Mouse (Mus musculus): ENCODE results near the gene Baiap2l1.
A peak's percentile ranks its signal among the peaks of the same experiment; 100 is the strongest.
"Not testable (repeated sequence)": the region's sequence is repeated elsewhere in the genome, so short reads cannot be mapped to it uniquely, and the experiment has no call there.

Baiap2l1 gene

DNA sequence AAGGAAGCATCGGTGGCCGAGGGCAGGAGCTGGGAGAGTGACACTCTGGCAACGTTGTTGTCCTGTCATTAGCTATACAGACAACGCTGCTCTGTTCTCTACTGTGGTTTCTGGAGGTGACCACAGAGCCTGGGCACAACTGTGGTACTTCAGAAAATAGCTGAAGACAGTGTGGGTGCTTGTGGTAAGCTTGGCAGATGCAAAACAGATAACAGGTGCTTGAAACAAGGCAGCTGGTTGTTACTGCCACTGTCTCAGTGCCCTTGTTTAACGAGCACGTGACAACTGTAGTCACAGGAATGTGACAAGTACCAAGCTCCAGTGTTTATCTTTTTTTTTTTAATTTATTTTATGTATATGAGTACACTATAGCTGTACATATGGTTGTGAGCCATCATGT, 13.3 kb downstream of the Baiap2l1 start:
- DNase-seq = no peak

DNA sequence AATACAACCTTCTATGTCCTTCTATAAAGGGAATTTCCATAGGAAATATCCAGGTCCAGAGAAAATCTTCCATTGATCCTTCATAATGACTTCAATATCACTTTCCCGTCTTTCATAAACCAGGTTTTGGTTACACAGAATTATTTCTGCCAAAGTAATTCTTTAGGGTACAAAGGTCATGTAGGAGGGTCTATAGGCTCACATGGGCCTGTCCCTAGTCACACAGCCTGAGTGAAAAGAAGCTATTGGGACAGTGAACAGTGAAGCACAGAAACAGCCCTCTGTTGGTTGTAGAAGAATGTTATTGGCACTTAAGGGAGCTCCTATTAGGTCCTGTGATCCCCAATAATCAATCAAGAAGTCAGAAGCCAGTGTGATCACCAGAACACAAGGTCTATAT, 16.8 kb downstream of the Baiap2l1 start:
- DNase-seq = no peak

DNA sequence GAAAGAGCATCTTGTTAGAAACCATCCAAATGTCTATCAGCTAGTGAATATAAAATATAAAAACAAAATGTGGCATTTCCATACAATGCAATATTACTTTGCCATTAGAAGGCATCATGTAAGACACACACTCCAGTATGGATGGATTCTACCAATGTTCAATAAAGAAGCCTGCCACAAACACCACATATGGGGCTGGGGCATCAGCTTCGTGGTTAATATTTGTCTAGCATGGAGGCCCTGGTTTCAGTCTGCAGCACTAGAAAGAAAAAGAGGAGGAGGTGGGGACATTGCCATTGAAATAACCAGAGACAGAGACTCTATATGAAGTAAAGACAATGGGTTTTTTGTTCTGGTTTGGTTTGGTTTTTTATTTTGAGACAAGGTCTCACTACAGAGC, 19.1 kb downstream of the Baiap2l1 start:
- DNase-seq = no peak

GRCm38 (mm10) chr5:144335357-144335756, 22.6 kb downstream of the Baiap2l1 start:
- not testable (repeated sequence) for DNase-seq

DNA sequence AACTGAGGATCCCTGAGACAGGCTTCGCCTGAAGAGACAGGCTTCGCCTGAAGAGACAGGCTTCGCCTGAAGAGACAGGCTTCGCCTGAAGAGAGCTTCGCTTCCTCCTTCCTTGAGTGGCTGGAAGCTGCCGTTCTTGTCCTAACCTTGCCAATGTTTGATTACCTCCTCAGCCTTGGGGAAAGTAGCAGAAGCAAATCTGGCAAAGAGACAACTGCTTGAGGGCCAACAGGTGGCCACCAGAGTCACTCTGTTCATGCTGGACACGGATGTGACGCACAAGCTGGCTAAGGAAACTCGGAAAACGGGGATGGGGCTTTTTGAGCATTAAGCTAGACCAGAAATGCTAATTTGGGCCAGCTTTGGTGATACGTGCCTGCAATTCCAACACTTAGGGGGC, 23.9 kb downstream of the Baiap2l1 start:
- no peak for DNase-seq

DNA sequence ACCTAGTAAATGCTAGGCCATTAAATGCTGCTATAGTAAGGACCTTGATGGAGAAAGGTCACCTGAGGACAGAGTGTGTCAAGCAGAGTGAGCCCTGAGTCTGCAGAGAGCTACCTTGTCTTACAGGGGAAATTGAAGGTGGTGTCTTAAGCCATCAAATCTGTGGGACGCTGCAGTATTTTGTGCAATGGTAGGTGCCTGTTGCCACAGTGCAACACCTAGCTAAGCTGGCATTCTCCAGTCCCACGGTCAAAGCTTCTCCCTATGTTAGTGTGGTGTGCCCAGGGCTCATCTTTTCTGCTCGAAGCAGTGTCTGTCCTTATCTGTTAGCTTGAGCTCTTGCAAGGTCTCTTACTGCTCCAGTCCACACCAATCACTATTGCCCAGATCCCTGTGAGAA, 35.2 kb downstream of the Baiap2l1 start:
- DNase-seq = no peak

DNA sequence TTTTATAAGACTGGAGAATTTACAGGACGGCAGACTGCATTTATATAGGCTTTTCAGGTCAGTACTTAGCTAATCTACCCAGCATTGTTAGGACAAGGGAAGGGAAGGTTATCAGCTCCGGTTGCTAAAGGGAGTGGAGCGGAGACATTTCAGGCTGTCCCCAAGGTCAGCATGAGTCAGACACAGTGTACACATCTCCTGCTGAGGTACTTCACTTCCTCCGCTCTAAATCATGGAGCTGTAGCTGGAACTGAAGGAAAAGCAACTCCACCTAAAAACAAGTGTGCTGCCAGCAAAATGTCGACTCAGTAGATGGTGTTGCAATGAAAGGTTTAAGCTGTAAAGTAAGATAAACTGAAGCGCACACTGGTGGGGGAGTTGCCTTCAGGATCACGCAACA, 36.2 kb downstream of the Baiap2l1 start:
- DNase-seq = no peak

GRCm38 (mm10) chr5:144318286-144318685, 39.6 kb downstream of the Baiap2l1 start:
- DNase-seq = no peak

DNA sequence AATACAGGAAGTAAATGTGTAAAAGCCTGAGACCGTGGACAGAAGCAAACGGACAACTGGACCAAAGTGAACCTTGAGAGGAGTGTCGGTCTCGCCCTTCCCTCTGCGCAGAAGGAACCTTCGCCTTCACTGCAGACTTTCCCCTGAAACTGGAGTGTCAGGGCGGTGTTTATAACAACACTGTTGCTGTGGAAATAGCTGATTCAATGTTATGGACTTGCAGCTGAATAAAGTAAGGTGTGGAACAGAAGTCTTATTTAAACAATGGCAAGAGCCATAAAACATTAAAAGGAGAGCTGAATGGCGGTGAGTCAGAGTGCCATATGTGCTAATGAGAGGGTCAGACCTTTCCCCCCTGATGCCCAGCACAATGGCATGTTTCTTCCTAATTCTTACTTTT, 40.5 kb downstream of the Baiap2l1 start:
- no peak for DNase-seq

DNA sequence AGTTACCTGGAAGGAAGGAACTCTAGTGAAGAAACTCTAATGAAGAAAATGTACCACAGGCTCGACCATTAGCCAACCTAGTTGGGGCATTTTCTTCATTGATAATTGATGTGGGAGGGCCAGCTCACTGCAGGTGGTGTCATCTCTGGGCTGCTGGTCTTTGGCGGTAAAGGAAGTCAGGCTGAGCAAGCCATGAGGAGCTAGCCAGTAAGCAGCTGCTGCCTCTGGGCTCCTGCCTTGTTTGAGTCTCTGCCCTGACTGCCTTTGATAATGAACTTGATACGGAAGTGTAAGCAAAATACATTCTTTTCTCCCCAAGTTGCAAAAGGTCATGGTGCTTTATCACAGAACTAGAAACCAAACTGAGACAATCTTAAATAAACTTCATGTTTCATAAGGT, 41.5 kb downstream of the Baiap2l1 start:
- DNase-seq = no peak

- DNase-seq = no peak
Measured at GRCm38 (mm10) chr5:144314731-144315494, 43.0 kb downstream of the Baiap2l1 start.

GRCm38 (mm10) chr5:144313335-144313734, 44.6 kb downstream of the Baiap2l1 start:
- DNase-seq = peak; percentile 15

GRCm38 (mm10) chr5:144312183-144312582, 45.7 kb downstream of the Baiap2l1 start:
- DNase-seq = no peak

DNA sequence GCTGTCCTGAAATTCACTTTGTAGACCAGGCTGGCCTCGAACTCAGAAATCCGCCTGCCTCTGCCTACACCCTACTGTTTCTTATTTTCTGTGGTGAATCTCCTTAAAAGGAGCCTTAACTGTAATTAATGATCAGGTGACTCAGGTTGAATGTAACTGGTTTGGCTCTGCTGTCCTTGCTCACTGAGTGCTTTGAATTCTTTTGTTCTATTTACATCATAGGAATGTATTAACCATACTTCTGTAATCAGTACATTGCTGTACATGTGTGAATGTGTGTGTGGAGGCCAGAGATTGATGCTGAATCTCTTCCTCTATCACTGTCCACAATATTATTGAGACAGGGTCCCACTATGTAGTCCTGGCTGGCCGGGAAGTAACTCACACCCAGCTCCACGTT, 49.0 kb downstream of the Baiap2l1 start:
- DNase-seq = no peak

DNA sequence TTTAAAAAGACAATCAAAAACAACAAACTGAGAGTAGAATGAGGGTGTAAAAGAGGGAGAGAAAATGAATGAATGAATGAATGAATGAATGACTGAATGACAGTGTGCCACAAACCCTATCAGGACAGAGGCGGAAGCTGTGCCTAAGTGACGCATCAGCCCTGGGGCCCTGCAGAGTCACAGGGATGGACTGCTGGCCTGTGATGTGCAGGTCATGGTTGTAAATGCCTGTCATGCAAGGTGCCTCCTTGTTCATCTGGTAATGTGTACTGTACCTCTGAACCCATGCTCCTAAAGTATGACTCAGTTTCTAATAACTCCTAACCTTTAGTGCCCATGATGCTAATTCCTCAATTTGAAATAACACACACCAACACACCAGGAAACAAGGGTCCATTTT, 54.8 kb downstream of the Baiap2l1 start:
- no peak for DNase-seq

GRCm38 (mm10) chr5:144296090-144296604, 61.8 kb downstream of the Baiap2l1 start:
- no peak for DNase-seq

DNA sequence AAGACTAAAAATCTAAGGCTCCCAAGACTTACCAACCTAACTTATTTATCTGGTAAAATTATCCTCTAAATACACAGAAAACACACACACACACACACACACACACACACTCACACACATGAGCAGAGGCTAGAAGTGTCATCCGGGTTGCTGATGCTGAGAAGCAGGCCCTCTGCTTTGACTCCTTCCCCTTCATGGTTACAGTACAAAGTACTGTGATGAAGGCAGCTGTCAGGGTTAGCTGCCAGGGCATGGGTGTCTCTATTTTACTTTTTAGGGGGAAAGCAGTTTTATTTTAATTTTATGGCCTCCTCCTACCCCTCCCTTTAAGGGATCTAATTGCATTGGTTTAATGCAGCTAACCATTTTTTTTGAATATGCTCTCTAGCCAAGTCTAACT, 62.6 kb downstream of the Baiap2l1 start:
- no peak for DNase-seq

- no peak for DNase-seq
Measured at GRCm38 (mm10) chr5:144294908-144295307, 63.0 kb downstream of the Baiap2l1 start.

DNA sequence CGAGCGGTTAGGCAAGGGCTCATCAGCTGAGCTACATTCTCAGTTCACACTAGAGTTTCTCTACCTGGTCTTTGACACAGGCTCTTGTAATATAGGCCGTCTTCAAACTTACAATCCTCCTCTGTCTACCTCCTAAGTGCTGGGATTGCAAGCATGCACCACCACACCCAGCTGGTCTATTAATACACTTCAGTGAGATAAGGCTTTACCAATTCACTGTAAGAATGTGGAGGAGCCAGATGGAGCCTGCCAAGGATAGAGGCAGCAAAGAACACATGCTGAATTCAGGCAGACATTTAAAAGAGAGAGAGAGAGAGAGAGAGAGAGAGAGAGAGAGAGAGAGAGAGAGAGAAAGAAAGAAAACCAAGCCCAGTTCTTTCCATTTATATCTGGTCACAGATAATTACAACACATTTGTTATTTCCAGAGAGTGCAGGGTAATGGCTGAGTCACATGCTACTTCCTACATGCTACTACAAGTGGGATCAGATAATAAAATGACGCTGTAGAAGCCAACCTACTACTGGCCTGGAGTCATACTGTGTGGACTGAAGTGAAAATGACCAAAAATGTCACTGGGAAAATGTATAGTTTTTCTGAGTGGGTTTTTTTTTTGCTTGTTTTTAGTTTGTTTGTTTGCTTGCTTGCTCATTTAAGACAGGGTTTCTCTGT, 68.0 kb downstream of the Baiap2l1 start:
- no peak for DNase-seq

- no peak for DNase-seq
Measured at GRCm38 (mm10) chr5:144288391-144288790, 69.5 kb downstream of the Baiap2l1 start.

DNA sequence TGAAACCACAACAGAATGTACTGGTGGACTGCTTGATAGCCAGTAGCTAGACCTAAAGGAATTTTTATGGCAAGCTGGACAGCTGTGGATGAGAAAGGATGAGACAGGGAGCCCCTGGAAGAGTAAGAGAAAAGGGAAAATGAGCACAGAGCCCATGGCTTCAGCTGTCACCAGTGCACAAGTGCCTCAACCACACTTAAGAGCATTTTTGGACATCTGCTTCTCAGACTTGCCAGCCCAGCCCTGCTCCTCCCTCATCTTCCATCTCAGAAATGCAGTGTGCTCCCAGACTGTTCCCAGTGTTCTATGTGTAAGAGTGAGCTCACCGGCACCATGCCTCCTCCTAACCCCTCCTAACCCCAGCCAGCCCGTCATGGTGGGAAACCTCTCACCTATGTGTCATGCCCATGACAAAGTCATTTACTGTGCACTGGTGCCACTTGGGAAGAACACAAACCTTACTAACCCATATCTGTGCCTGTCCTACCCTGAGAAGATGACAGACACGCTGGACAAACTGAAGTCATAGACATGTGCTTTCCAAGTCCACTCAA, 70.6 kb downstream of the Baiap2l1 start:
- no peak for DNase-seq

DNA sequence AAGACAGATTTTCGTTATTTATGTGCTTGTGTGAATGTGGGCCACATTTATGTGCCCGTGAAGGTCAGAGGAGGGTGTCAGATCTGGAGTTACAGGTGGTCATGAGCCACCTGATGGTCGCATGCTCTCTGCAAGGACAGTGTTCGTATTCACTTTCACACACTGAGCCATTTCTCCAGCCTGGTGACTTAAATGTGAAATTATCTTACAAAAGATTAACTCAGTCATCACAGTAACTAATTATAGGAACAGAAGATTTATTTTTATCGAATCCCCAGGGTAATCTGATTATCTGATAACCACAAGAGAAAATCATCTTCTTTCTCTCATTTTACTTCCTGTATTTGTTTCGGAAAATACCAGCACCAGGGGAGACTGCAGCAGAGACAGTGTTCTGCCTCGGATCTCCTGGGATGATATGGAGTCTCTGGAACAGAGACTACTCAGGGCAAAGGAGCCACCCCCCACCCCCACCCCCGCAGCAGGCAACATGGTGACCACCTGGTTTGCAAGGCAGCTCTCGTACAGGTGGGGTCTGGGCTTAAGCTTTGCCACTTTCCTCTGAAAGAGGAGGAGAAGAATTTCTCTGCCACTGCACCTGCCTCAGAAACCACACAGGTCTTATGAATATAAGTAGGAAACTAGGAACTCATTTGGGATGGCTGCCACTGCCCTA, 71.2 kb downstream of the Baiap2l1 start:
- DNase-seq = no peak

DNA sequence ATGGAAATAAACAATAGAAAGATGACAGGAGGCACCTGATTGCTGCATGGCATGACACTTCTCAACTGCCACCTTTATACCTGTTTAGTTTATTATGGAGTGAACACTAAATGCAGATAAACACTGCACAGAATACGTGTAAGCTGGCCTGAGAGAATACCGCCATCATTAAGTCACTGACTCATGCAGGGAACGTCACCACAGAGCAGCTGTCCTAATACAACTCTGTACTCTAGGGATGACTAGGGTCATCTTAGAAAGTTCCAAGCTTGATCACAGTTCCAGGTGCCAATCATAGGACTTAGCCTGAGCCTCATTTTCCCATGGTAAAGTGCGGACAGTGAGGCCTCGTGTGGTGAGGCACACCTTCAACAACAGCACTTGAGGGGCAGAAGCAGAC, 73.3 kb downstream of the Baiap2l1 start:
- no peak for DNase-seq

Data from liver (tissue).